35 mouse cellular contexts compared by ENCODE assay signal in genomic region chr7:101624283-101624682, GRCm38 (mm10). TPM values are rescaled to one million over a fixed set of nuclear protein-coding genes. Genes with fewer than 3 reads are reported as not detected.
DNase-seq lines count a peak whose midpoint lies in the region; ATAC-seq and TF ChIP-seq lines count a peak whose summit lies in the region.
"Had no signal": no experiment of that assay in that cellular context is flagged by ENCODE, and none has a peak within 500 bp of the region (broad histone marks: within the 10 kb centered on the region; RNA-seq: fewer than 3 reads in every experiment).

No protein-coding gene starts in this region.

- 0 out of 2 replicates have a peak overlapping the region, but pooled peaks have one; percentile 42 for H3K27ac ChIP-seq in hindbrain, embryonic 15.5 days (replicated peaks)
- H3K27ac ChIP-seq in hindbrain, embryonic 10.5 days = no peak overlapping the region
- peak overlapping the region; percentile 24 for H3K27ac ChIP-seq in left cerebral cortex, adult 2 months
- H3K27ac ChIP-seq in heart, adult 2 months = no peak overlapping the region
- H3K27ac ChIP-seq: embryonic facial prominence, embryonic 12.5 days; embryonic facial prominence, embryonic 15.5 days; gastrocnemius, adult 2 months; heart, embryonic 10.5 days; heart, embryonic 13.5 days had no signal

- H3K4me1 ChIP-seq in hindbrain, embryonic 15.5 days (replicated peaks) = peaks cover 19% of the 10 kb centered on the region
- peaks cover 24% of the 10 kb centered on the region for H3K4me1 ChIP-seq in hindbrain, embryonic 10.5 days (replicated peaks)
- no peaks in the 10 kb centered on the region for H3K4me1 ChIP-seq in heart, adult 2 months (ENCODE audit: control insufficient read depth, insufficient read depth, low read length)
- H3K4me1 ChIP-seq: embryonic facial prominence, embryonic 12.5 days; embryonic facial prominence, embryonic 15.5 days; heart, embryonic 10.5 days had no signal

- peak overlapping the region; percentile 21 for H3K4me2 ChIP-seq in hindbrain, embryonic 15.5 days
- H3K4me2 ChIP-seq: embryonic facial prominence, embryonic 12.5 days; embryonic facial prominence, embryonic 15.5 days; heart, embryonic 13.5 days had no signal

- TF ChIP-seq CTCF in left cerebral cortex, adult 2 months (IDR thresholded peaks at IDR 0.05) = no peak
- TF ChIP-seq CTCF in heart, adult 2 months (IDR thresholded peaks at IDR 0.05) = no peak

- intact Hi-C loops in heart, postnatal 14 days (cut with DNase I) = loop anchor here (5.0 kb wide), 2 partner anchors 197 to 212 kb away; partner anchors contain the start of gene Gm45837
- intact Hi-C loops in left cerebral cortex, adult 2 months (cut with DNase I) = no loop called here
- intact Hi-C loops in heart, adult 2 months (cut with DNase I) = loop anchor here (5.0 to 10.0 kb wide), 2 partner anchors 79 to 197 kb away; no protein-coding TSS in a partner anchor

- ATAC-seq in hindbrain, embryonic 15.5 days (ENCODE audit: low FRiP score, low read depth) = no peak
- peak; percentile 52; the same call in 1 of the 2 replicates for ATAC-seq in megakaryocyte progenitor cell, adult 5-6 weeks (replicated peaks; ENCODE audit: poor library complexity)
- ATAC-seq: activated CD4-positive, CD25-positive, alpha-beta regulatory T cell, adult 4 months; CD4-positive, CD25-positive, alpha-beta regulatory T cell, adult 4 months; forebrain, embryonic 14.5 days; forebrain, postnatal 0 days; inflammation-experienced regulatory T-cells, adult 6 months; intestine, embryonic 16.5 days had no signal

- no peaks in the 10 kb centered on the region for H3K9me3 ChIP-seq in hindbrain, embryonic 15.5 days
- H3K9me3 ChIP-seq in hindbrain, embryonic 10.5 days = no peaks in the 10 kb centered on the region
- H3K9me3 ChIP-seq: embryonic facial prominence, embryonic 12.5 days; embryonic facial prominence, embryonic 15.5 days; heart, embryonic 10.5 days; heart, embryonic 13.5 days had no signal

- no peak for TF ChIP-seq POLR2A in heart, adult 2 months (IDR thresholded peaks at IDR 0.05; ENCODE audit: insufficient read depth, low read depth, low read length)

- WGBS in hindbrain, embryonic 15.5 days = 66% methylated on average over 6 of the region's 6 CpGs
- 76% methylated on average over 6 of the region's 6 CpGs for WGBS in hindbrain, embryonic 10.5 days
- WGBS in heart, adult 2 months = 60% methylated on average over 6 of the region's 6 CpGs

- DNase-seq in heart, adult 11 months = peak; percentile 66
- DNase-seq in heart, postnatal 14 days = no peak
- no peak for DNase-seq in hindbrain, embryonic 10.5 days (ENCODE audit: low spot score)
- DNase-seq in left cerebral cortex, adult 2 months (ENCODE audit: extremely low spot score in 1 of 2, low spot score in 2 of 2) = no peak
- DNase-seq in left cerebral cortex, adult 11 months (ENCODE audit: low spot score) = no peak
- DNase-seq in heart, adult 2 months = no peak
- DNase-seq: adrenal gland, adult 8-10 months; adrenal gland, postnatal 25 days; cerebellum, adult 11-12 months; cerebellum, adult 9-10 months; cerebellum, postnatal 25 days; forebrain, postnatal 0 days; gastrocnemius, adult 2 months; gastrocnemius, postnatal 14 days; heart, adult 18-20 months; kidney, adult 18-20 months had no signal

- H3K27me3 ChIP-seq in hindbrain, embryonic 15.5 days = no peaks in the 10 kb centered on the region
- H3K27me3 ChIP-seq in hindbrain, embryonic 10.5 days (ENCODE audit: insufficient read depth, poor library complexity, severe bottlenecking) = no peaks in the 10 kb centered on the region
- no peaks in the 10 kb centered on the region for H3K27me3 ChIP-seq in heart, adult 2 months (ENCODE audit: control insufficient read depth, insufficient read depth, low read length)
- H3K27me3 ChIP-seq: embryonic facial prominence, embryonic 12.5 days; embryonic facial prominence, embryonic 15.5 days; heart, embryonic 13.5 days had no signal

- H3K9ac ChIP-seq in hindbrain, embryonic 15.5 days = no peak overlapping the region
- no peak overlapping the region for H3K9ac ChIP-seq in heart, adult 2 months (ENCODE audit: low read depth, low read length)
- H3K9ac ChIP-seq: embryonic facial prominence, embryonic 12.5 days; embryonic facial prominence, embryonic 15.5 days; forebrain, postnatal 0 days; heart, embryonic 13.5 days had no signal

- no peak overlapping the region for H3K4me3 ChIP-seq in hindbrain, embryonic 15.5 days
- no peak overlapping the region for H3K4me3 ChIP-seq in hindbrain, embryonic 10.5 days
- H3K4me3 ChIP-seq in left cerebral cortex, adult 2 months = no peak overlapping the region
- no peak overlapping the region for H3K4me3 ChIP-seq in heart, adult 2 months
- H3K4me3 ChIP-seq: embryonic facial prominence, embryonic 12.5 days; embryonic facial prominence, embryonic 15.5 days; gastrocnemius, adult 2 months; heart, embryonic 10.5 days; heart, embryonic 13.5 days had no signal

- H3K79me2 ChIP-seq in heart, adult 2 months (replicated peaks; ENCODE audit: control insufficient read depth, insufficient read depth, low read length) = no peaks in the 10 kb centered on the region

- no peaks in the 10 kb centered on the region for H3K36me3 ChIP-seq in hindbrain, embryonic 15.5 days
- H3K36me3 ChIP-seq in hindbrain, embryonic 10.5 days = no peaks in the 10 kb centered on the region
- H3K36me3 ChIP-seq in heart, adult 2 months (ENCODE audit: control insufficient read depth, insufficient read depth, low read length) = no peaks in the 10 kb centered on the region
- H3K36me3 ChIP-seq: embryonic facial prominence, embryonic 12.5 days; embryonic facial prominence, embryonic 15.5 days; heart, embryonic 10.5 days; heart, embryonic 13.5 days had no signal

- TF ChIP-seq EP300 in heart, adult 2 months (IDR thresholded peaks at IDR 0.05; ENCODE audit: insufficient read depth, low read depth, low read length) = no peak

RNA-seq across cellular contexts. Expression of gene Art2b, which starts 38.9 kb away (rescaled TPM):
- not detected for total RNA-seq in heart, postnatal 14 days (2021)
- not detected in 2 replicates for polyA plus RNA-seq in hindbrain, embryonic 15.5 days (2015; fragmentation: Nextera tagmentation; extraction: Ambion mirVana)
- not detected in 2 replicates for polyA plus RNA-seq in hindbrain, embryonic 10.5 days (2016; fragmentation: Nextera tagmentation; extraction: Ambion mirVana)
- not detected for total RNA-seq in left cerebral cortex, adult 2 months (2021)
- total RNA-seq in megakaryocyte progenitor cell, adult 5-6 weeks (2015) = not detected in 2 replicates
- total RNA-seq in megakaryocyte progenitor cell, adult 5-6 weeks (2017) = 0.08 and 0.20 TPM in 2 replicates
- under 1 TPM in 1 of 2 experiments, not detected in 1; 0.21 TPM for total RNA-seq in heart, adult 2 months (2021)
- 0.06 and 0.18 TPM in 2 replicates for polyA plus RNA-seq in heart, adult 2 months (2012; rRNA removed)
- total RNA-seq: adrenal gland, postnatal 25 days; common myeloid progenitor, adult 5-6 weeks; ES-E14; forebrain, postnatal 0 days; gastrocnemius, adult 2 months; gastrocnemius, postnatal 14 days; gastrocnemius, postnatal 4 days; heart, postnatal 25 days had no signal
- polyA plus RNA-seq: brain, embryonic 14.5 days; C2C12; embryonic facial prominence, embryonic 12.5 days; embryonic facial prominence, embryonic 15.5 days; forebrain, embryonic 11.5 days; forebrain, embryonic 14.5 days; forebrain, postnatal 0 days; frontal cortex, adult 2 months; heart, embryonic 10.5 days; heart, embryonic 13.5 days had no signal

RNA-seq across cellular contexts. Expression of gene Clpb, which starts 39.1 kb away (rescaled TPM):
- total RNA-seq in heart, postnatal 14 days (2021) = 10 to 100 TPM; 61.6 to 69.5 TPM
- polyA plus RNA-seq in hindbrain, embryonic 15.5 days (2015; fragmentation: Nextera tagmentation; extraction: Ambion mirVana) = 37.5 and 43.5 TPM in 2 replicates
- 45.0 and 54.9 TPM in 2 replicates for polyA plus RNA-seq in hindbrain, embryonic 10.5 days (2016; fragmentation: Nextera tagmentation; extraction: Ambion mirVana)
- total RNA-seq in left cerebral cortex, adult 2 months (2021) = 10 to 100 TPM; 55.6 to 57.1 TPM
- 7.2 and 9.9 TPM in 2 replicates for total RNA-seq in megakaryocyte progenitor cell, adult 5-6 weeks (2015)
- total RNA-seq in megakaryocyte progenitor cell, adult 5-6 weeks (2017) = 32.9 and 45.8 TPM in 2 replicates
- 10 to 100 TPM; 72.6 to 79.2 TPM for total RNA-seq in heart, adult 2 months (2021)
- polyA plus RNA-seq in heart, adult 2 months (2012; rRNA removed) = 57.3 and 77.1 TPM in 2 replicates

Comparison
In these comparisons a context has a peak if more than half of its experiments do, and no peak if none do; other contexts are left out.
1. H3K27ac ChIP-seq: peak in hindbrain, embryonic 15.5 days (single experiment) and left cerebral cortex, adult 2 months (single experiment); none in hindbrain, embryonic 10.5 days (single experiment) and heart, adult 2 months (single experiment).